Mouse (Mus musculus) adrenal gland, postnatal 25 days (tissue): ENCODE measurements around the gene Igf2bp1. TPM values are rescaled to one million over a fixed set of nuclear protein-coding genes. Genes with fewer than 3 reads are reported as not detected.

Experiments
- DNase-seq: peaks from one replicate; pipeline ENCODE4 v3.0.0; 2021; ENCODE audit warnings: mixed read lengths
- total RNA-seq: library from RNA; stranded (reverse); gene quantifications from 2 replicates; pipeline ENCODE4 v1.2.3, GENCODE M21; 2021

Igf2bp1 gene
- total RNA-seq, 1 experiment from 2014 or later: 5.1 TPM

DNA sequence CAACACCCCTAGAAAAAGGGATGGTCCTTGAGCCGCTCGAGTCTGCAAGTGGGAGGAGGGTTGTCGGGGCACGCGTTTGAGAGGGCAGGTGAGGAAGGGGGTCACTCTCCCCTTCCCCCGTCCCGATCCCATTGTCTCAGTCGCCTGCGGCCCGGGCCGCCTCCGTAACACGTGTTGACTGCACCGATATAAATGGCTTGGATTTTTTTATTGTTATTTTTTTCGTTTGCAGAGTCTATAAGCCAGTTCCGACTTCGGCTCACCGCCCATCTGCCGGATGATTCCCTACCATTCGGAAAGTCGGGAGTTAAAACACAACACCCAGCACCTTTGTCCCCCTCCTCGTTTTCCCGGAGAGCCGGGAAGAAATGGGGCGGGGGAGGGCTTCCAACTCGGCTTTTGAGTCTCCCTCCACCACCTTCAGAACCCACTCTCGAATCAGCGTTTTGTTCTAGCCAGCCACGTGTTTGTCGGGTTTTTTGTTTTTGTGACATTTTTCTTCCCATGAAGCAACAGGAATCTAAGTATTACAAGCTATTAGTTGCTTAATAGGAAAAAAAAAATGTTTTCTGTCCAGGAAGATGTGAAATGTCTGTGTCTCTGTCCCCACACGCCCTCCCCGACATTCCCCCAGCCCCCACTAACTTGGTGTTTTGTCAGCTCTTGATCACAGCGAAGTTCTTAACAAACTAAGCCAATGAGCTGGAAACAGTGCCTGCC is 1.9 kb upstream of the Igf2bp1 start:
- no peak for DNase-seq

DNA sequence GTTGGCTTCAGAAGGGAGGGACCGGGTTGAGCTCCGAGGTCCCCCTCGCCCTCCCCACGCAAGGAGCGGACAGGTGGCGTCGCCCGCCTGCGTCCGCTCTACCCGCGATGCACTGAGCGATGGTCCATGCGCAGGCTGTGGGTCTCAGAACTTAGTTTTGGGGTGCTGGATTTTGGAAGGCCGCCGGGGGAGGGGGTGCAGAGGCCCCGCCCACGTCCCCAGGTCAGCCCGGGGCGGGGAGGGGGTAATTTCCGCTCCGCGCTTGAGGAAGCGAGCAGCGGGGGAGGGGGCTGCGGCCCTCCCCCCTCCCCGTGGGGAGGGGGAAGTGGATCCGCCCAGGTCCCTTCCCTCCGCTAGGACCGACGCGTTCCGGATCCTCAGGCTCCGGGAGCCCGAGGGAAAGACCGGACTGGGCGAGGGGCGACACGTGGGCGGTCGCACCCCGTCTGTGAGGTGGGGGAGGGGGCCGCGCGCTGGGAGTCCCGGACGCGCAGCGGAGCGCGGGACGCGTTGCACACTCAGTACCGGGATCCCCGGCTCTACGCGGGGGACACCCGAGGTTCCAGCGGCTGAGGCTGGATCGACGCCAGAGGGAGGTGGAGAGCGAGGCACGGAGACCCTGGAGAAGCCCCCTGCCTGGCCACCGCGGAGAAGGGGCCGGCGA is 1.2 kb upstream of the Igf2bp1 start:
- peak; percentile 24 for DNase-seq

DNA sequence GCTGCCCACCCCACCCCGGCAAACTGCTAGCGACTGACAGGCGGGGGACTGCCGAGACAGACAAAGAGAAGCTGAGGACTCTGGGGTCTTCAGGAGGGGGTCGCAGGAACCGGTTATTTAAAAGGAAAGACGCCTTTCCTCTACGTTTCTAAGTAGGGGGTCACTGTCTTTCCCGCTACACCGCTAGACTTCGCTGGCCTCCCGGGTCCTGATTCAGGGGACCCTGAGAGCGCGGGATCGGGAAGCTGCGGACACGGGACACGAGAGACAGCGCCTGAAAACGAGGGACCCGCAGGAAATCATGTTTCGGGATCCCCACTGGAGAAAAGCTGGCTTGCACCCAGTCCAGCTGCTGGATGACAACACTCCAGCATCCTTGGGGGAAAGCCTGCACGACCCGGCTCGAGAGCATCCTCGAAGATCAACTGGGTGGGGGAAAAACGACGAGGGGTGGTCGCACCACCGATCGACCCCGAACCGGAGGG is 669 bp upstream of the Igf2bp1 start:
- DNase-seq: peak; percentile 16

DNA sequence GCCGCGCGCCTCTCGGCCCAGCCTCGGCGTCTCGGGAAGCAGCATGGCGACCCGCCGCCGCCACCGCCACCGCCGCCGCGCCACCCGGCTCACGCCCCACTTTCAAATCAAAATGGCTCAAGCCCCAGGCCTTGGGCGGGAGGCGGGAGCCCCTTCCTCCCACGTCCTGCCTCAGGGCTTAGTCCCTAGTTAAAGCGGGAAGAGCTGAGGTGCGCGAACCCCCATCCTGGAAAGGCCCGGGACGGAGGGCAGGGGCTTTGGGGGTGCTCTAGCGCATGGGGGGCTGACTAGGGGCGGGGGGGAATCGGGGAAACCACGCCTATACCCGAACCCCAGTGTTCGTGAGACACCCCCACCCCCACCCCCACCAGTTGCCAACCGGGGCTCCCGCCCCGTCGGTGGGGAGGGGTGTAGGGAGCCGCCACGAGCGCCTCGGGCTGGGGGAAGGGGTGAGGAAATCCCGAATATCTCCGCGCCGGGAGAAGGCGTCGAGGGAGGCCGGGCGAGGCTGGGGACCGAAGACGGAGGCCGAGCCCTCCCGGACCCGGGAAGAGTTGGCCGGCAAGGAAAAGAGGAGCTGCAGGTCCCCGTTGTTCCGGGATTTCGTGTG is 842 bp downstream of the Igf2bp1 start:
- peak; percentile 31 for DNase-seq

DNA sequence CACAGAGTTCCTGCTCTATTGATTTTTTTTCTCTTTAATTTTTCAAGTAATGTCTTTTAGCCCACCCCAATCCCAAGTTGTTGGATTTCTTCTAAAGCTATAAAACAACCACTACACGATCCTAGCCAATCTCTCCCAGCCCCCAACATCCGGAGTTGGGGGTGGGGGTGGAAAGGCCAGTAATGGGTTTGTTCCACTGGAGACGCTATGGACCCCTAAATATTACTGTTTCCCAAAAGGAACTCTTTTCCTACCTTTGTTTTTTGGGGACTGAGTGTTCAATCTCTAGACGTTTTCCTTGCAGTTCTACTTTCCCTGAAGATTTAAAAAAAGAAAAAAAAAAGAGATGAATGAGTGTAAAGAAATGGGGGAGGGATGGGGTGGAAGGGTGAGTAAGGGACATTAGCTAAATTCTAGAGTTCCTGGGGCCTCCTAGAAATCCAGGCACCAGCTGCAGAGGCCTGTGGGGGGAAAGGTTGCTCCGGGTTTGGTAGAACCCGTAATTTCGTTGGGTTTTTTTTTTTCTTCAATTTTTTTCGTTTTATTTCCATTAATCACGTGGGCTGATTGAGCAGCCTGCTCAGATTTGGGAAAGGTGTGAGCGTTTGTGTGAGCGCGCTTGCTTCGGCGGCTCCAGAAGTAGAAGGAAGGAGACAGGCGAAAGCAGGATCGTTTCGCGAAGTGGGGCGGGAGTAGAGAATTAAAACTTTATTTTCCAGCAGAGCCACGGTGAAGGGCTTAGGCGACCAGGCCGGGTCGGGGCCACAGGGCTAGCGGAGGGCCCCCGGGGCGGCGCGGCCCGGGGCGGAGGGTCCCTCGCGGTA is 1.6 kb downstream of the Igf2bp1 start:
- no peak for DNase-seq

DNA sequence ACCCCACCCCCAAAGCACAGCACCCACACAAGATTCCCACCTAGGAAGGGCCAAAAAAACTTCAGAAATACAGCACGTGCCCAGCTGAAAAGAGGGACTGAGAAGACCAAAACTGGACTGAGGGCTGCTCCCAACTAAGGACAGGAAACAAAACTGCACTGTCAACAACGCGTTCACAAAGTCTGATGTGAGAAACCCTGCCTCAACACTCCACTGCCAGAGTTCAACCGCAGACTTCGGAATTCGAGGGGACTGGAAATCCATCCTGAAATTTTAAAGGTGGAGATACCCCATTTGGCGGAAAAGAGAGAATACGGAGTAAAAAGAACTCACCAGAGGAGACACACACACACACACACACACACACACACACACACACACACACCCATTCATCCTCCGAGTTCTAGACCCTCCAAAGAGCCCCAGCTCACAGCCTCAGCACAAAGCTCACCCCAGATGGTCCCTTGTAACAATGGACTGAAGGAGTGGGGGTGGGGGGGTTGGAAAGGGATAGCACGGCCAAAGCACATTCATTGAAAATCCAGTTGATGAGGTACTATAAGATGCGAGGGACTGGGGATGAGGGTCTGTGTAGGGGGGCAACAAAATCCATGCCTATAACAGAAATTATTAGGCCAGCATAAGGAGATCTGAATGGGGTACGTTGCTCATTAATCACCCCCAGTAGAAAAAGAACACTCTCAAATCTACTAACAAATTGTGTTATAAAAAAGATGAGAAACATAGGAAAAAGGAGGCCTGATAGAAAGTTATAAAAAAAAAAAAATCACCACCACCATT is 2.4 kb downstream of the Igf2bp1 start:
- no peak for DNase-seq

DNA sequence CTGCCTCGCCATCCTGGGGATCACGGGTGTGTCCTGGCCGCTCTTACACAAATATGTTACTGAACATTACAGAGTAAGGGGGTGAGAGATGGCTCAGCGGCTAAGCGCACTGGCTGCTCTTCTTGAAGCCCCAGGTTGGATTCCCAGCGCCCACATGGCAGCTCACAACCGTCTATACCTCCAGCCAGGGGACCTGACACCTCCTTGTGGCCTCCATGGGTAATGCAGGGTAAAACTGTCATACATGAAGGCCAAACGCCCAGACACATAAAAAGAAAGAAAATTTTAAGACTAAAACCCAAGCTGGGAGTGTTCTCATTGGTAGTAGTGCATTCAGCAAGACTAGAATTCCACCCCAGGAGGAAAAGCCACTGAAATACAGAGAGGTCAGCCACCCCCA is 11.6 kb downstream of the Igf2bp1 start:
- DNase-seq: no peak

DNA sequence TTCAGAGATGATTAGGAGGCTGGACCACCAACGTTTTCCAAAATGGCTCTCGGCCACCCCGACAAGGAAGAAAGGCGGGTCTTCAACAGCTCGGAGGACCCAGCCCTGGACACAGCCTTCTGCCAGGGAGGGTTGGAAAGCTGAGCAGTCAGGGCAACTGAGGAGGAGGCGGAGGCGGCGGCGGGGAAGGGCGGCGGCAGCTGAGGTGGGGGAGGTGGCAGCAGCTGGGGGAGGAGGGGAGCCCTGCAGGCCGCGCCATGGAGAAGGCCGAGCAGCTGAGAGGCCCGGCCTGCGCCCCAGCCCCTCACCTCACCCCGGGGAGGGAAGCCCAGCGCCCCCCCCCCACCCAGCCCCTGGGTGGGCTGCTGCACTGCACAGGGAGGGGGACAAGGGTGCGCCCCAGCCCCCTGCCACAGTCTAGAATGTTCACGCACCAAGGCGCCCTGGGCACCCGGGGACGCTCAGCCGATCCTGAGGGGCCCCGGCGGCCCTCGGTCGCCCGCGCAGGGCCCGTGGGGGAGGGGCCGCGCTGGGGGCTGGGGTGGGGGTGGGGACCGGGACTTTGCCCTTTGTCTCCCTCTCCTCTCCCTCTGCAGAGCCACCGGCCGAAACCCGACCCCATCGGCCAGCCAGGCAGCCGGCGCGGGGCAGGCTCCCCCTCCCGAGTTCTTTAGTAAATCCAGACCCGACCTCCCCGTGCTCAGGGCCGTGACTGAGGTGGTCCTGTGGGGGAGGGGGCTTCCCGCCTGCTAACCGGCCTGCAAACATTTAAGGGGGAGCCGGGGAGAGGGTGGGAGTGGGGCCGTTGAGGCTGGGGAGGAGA is 14.6 kb downstream of the Igf2bp1 start:
- peak; percentile 24 for DNase-seq

DNA sequence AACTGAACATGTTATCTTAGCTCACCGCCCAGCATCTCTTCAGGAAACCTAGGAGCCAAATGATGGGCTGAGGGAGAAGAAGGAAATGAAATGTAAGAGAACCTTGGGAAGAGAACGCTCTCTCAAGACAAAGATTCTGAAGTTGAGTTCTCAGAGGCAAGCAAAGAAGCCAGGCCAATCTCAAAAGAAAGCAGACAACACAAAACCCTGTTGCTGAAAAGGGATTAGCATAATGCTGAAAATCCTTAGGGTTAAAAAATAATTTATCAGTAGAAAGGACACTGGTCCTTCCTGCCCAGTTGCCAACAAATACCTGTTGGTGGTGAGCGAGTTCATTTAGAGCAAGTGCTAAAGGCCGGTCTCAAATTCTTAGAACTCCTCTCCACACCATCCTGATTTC is 15.3 kb downstream of the Igf2bp1 start:
- no peak for DNase-seq

DNA sequence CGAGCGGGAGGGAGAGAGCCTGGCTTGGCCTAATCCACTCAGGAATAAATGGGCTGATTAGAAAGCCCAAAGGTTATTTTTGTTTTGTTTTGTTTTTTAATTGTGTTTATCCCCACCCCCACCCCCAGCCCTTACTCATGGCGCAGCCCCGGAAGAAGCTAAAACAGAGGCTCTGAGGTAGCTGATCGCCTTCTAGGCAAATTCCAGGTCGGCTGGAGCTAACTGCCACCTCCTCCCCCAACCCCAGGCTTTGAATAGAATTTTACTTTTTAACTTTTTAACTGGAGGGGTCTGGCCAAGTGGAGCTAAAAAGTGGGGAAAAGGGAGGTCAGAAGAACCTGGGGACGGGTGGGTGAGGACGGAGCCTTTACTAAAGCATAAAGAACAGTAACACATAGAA is 15.9 kb downstream of the Igf2bp1 start:
- no peak for DNase-seq

DNA sequence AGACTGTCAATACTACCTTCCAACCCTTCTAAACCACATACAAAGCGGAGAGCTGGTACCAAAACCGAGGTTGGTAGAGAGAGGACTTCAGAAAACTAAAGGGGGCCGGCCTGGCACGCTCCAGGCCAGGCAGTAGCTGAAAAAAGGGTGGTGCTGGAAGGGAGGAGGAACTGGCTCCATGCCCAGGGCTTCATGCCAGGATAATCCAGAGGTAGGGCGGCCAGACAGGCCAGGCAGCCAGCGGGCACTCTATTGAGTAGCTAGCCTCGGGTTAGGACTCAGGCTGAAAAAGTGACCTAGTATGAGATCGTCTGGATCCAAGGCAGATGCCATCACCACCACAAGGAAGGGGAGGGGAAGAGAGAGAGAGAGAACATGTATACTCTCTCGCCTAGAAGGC is 17.2 kb downstream of the Igf2bp1 start:
- DNase-seq: peak; percentile 85

DNA sequence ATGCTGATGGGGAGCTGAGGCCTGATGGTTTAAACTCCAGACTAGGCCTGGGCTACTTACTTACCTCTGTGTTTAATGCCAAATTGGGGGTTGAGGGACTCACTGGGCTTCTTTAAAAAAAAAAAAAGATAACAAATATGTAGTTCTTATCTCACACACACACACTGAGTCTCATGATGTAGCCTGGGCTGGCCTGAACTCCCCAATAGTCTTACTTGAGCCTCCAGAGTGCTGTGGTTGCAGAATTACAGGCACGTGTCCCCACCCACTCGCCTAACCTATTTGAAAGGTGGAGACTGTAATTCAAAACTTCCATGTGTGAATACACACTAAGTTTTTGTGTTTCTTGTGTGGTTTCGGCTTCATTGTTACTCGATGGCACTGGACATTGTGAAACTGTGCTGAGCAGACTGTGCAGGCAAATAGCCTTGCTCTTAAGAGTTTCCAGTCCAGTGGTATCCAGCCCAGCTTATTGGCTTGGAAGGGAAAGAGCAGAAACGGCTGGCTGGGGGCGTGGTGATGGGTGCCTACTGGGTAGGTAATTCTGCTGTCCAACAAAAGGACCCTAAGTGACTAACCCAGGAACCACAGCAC is 17.8 kb downstream of the Igf2bp1 start:
- no peak for DNase-seq

DNA sequence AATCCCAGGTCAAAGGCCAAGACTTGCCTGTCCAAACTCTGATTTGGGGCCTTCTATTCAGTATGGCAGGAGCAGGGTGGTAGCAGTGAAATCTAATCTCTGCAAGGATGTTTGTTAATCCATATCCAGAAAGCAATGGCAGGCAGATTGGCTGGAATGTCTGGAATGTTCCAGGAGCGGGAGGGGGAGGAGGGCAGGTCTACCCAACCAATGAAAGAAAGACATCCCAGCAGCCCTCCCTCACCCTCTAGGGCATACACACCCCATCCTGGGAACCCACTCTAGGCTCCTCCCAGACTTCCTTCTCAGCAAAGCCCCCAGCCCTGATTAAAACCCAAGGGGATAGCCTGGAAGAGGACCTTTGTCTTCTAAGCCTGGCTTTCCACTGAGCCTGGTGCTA is 23.3 kb downstream of the Igf2bp1 start:
- no peak for DNase-seq

DNA sequence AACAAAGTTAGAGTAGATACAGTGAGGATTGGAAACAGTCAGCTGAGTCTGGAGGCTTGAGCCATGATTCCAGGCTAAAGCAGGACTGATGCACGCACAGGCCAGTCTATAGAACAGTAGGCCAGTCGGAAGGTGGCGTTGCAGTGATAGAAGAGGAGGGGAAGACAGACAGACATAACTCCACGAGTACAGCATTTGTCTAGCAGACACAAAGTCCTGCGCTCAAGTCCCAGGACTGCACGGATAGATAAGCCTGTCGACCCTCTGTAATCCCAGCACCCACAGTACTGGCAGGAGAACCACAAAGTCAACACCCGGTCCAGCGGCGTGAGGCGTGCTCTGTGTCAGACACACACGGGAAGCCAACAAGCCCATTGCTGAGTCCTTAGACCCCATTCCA is 23.9 kb downstream of the Igf2bp1 start:
- no peak for DNase-seq

DNA sequence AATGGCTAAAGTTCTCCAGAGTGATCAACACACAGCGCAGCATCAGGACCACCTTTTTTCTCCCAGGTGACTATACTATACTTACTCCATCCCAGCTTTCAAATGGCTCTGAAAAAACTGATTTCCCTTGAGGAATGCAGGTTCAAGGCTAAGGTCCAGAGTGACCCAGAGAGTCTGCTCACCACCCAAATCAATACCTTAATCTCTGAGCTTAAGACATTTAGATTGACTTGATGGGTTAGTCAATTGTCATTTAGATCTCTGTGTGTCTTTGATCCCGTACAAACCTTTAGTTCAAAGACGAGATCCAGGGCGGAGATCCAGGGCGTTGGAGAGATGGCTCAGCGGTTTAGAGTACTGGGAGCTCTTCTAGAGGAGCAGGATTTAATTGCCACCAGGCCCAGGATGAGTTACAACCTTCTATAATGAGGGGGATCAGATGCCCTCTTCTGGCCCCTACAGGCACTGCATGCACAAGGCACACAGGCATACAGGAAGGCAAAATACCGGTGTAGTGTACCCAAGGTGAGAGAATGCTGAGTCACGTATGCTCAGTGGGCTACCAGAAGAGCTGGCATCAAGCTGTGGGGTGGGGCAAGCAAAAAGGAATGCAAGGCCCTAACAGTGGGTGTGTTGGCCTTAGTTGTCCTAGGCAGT is 24.9 kb downstream of the Igf2bp1 start:
- DNase-seq: no peak

DNA sequence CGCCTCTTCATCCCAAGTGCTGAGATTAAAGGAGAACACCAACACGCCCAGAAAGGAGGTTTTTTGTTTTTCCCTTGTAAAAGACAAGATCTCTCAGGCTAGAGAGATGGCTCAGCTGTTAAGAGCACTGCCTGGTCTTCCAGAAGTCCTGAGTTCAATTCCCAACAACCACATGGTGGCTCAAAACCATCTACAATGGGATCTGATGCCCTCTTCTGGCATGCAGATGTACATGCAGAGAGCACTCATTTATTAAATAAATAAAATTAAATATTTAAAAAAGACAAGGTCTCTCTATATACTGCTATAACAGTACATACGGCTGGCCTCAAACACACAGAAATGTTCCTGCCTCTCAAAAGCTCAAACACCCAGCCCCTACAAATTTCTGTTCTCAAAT is 27.3 kb downstream of the Igf2bp1 start:
- no peak for DNase-seq

DNA sequence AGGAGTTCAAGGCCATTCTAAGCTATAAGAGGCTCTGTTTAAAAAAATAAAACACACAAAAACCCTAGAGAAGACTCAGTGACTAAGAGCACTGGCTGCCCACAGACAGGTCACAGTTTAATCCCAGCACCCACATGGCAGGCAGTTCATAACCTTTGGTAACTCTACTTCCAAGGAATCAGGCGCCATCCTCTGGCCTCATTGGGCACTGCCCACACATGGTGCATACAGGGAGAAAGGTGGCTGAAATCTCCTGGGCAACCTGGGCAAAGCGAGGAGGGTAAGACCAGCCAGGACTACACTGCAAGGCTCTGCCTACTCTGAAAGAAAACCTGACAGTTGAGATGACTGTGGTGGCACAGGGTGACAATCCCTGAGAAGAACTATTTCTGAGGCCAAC is 29.4 kb downstream of the Igf2bp1 start:
- no peak for DNase-seq

DNA sequence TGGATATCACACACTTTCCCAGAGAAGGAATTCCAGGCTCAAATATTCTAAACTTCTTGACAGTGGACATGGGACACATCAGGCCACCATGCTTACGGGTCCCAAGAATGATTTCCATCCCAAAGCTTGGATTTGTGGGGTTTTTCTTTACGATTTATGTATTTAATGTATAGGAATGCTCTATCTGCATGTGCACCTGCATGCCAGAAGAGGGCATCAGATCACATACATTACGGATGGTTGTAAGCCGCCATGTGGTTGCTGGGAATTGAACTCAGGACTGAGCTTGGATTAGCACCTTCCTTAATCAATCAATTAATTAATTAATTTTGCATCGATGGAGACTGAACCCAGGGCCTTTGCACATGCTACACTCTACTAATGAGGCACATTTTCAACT is 30.0 kb downstream of the Igf2bp1 start:
- DNase-seq: no peak

DNA sequence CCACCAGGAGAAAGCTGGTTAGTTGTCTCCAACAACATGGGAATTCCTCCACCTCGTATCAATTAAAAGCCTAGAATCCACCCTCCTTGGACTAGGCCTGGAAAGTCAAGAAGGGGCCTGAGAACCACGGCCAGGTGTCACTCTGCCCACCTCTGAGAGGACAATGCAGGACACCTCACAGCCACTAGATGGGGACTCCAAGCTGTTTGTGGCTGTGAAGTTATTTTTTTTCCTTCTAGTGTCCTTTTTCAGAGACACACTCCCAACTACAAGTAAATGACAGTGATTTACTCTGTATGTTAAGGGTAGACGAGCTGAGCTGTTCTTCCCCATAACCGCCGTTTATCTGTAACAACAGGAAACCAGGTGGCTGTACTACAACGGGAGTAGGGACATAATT is 32.6 kb downstream of the Igf2bp1 start:
- no peak for DNase-seq

DNA sequence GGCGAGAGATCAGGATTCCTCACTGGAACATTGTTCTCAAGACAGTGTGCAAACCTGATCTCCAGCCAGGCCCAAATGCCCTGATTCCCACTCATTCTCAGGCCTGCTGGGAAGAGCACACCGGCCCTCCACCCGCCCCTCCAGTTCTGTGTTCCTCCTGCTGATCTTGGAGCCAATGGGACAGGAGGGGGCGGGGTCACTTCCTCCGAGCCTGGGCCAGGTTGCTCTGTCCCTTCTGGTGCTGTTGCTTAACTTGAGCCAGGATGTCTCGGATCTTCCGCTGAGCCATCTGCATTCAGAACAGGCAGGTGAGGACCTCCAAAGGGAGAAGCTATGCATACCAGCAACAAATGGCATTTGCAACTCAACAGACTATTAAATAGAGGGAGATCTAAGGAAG is 42.4 kb downstream of the Igf2bp1 start:
- no peak for DNase-seq
